Mouse (Mus musculus): ENCODE measurements around the gene Vac14.

The Vac14 gene

DNA sequence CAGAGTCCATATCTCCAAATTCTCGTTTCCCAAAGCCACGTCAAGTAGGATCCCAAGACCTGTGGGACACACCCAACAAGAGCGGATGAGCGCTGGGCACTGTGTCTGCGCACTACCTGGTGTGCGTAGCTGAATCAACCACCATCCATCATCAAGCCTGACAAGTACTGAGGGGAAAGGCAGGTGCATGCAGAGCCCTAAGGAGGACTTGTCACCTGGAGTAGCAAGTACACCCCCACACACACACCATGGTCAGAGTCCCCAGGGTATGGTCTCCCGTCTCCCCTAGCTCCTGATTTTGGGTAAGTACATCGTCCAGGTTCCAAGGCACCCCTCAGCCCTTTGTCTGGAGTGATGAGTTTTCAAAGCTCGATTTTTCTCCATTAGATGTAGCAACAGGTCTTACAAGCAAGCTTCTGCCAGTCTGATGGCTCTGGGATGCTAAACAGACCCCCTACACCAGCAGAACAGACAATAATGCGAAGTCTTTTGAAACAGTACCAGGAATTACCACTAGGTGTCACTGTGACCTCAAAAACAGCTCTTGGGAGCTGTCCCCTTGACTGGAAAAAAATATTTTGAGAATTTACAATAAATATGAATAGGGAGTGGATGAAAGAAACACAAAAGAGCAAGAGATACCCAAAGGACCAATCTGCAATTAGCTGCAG, 131.2 kb downstream of the Vac14 start:
- DNase-seq (ENCODE audit: low read depth, low spot score): no peak

DNA sequence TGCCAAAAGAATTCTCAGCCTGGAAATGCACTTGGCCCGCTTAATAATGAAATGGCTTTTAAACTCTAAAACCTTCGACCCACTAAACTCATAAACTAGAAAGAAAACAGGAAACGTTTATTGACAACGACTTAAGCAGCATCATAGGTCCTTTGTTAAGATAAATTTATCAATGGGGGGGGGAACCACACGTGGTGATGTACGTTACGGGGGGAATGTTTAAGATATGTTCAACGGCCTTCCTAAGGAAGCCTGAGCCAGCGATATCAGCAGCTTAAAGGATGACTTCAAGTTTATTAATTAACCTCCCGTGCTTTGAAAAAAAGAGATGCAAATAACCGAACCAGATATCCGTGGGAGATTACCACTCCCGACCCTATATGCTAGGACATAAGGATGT, 131.9 kb downstream of the Vac14 start:
- no peak for DNase-seq (ENCODE audit: low read depth, low spot score)

DNA sequence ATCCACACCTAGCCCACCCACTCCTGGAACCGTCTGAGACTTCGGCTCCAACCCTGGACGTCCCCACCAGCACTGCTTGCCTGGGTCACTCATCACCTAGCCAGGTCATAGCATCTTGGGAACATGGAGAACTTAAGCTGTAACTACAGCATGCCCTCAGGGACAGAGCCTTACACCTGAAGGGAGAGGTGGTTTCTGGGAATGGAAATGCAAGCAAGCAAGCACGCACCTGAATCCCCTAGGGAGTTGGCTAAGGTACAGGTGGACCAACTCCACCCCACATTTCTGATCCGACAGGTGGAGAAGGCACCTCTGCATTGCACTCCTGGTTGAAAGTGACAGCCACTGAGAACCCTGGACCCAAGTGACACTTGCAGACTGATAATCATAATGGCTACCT, 133.1 kb downstream of the Vac14 start:
- no peak for DNase-seq (ENCODE audit: low read depth, low spot score)

DNA sequence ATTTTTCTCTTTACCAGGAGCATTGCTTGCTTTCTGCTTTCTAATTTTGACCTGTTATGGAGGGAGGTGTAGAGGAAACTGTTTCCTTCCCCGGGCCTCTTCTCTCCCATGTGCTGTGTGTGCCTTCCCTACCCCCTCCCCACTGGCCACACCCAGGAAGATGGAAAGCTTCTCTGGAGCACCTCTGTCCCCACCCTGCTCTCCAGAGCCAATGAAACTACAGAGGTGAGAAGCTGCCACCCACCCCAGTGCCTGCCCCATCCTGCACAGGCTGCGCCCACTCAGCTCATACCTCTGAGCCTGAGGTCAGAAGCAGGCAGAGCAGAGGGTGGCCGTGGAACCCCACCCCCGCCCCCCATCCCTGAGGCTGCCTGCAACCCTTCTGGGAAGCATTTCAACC, 136.3 kb downstream of the Vac14 start:
- DNase-seq (ENCODE audit: low read depth, low spot score): peak; percentile 64

DNA sequence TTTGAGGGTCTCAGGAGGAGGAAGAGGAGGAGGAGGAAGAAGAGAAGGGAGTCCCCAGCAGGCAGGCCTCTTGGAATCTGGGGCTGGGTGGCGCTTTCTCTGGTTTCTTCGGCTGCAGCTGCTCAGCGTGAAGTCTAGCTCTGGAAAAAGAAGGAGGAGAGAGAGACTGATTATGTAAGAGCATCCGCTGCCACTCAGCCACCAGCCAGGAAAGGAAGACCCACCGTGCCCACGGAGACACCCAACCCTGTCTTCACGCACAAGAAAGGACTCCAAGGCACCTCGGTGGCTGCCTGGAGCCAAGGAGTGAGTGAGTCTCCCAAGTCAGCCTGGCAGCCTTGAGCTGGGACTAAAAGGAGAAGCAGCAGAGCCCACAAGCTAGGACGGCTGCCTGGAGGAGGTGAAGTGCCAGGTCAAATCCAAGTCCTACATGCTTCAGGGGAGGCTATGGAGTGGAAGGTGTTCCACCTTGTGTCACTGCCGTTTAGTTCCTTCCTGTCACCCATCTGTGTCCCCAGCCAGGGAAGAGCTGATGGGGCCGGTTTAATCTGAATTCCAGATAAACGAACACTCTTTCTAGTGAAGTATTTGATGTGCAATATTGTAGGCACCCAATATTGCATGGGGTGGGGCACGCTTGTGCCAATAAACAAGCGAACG, 137.3 kb downstream of the Vac14 start:
- peak; percentile 80 for DNase-seq (ENCODE audit: low read depth, low spot score)

DNA sequence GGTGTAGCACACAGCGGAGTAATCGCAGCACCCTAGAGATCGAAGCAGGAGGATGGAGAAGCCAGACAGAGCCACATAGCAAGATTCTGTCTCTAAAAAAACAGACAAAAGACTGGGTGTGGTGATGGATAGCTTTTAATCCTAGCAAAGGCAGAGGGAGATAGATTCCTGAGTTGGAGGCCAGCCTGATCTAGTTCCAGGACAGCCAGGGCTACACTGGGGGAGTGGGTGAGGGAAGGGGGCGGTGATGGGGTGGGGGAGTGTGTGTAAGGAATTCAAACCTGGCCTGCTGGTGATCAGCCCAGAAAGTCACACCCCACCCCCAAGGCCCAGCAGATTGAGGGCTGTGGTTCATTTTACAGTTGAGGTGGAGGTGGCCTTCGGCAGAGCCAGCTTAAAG, 137.8 kb downstream of the Vac14 start:
- no peak for DNase-seq (ENCODE audit: low read depth, low spot score)

DNA sequence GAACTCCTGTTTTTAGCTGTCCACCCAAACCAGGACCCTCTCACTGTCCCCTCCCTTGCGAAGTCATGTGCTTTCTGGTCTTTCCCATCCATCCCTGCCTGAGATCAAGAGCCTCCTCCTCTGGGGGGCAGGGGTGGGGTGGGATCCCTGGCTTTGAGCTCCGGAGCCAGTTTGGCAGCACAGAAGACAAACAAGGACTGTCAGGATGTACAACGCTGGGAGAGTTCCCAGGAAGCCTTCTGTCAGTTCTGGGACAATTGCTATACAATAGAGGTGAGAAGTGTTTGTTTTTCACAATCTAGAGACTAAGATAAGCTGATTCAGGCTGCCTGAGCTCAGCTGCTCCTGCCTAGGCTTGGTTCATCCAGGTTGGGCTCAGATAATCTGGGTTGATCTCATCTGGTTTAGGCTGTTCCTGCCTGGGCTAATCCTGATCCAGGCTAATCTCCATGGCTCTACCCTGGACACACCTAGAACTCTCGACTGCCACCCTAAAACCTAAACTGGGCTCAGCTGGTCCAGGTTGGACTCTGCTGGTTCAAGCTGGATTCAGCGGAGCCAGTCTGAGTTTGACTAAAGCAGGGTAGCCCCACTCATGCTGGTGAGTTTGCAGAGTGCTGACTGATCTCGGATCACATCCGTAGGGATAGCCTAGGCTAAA, 142.0 kb downstream of the Vac14 start:
- no peak for DNase-seq (ENCODE audit: low read depth, low spot score)

DNA sequence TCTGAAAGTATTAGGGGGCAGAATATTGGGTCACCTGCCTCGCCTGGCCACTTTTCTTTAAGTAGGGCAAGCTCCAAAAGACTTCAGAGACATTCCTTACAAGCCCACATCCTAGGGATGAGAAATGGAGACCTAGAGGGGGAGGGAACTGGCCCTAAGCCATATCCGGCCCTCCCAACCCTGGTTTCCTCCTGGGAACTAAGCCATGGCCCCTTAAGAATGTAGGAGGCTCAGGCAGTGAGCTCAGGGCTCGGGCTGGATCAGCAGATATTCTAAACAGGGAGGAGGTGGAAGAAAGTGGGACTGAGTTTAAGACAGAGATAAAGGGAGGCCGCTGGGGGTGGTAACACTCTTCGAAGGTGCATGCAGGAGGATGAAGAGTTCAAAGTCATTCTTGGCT, 142.8 kb downstream of the Vac14 start:
- DNase-seq (ENCODE audit: low read depth, low spot score): no peak

DNA sequence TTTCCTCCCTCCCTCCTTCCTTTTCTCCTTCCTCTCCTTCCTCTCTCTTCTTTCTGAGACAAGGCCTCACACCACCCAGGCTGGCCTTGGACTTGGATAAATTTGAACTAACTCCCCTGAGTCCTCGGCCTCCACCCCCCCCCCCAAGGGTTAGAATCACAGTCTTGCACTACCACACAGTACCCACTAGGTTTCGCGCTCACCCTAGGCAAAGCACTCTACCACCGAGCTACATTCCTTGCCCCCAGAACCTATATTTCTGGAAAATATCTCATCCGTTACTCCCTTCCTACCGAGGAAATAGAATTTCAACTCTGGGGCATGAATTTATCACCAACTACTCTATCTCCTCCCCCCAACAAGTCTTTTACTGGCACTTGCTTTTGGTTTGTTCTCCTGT, 143.6 kb downstream of the Vac14 start:
- no peak for DNase-seq (ENCODE audit: low read depth, low spot score)

DNA sequence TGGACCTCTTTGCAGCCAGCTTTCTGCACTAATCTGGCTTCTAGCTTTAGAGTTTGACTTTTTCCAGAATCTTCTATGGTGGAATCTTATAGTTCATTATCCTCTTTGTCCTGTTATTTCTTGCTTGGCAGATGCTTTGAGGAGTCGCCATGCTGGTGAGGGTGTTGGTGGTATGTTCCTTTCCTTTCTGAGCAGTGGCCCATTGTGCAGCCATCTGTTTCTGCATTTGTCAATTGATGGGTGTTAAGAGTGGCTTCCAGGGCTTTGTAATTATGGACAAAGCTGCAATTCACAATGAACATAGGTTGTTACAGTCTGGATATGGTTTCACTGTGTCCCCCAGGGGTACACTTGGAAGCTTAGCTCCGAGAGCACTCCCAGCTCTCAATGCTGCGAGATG, 146.3 kb downstream of the Vac14 start:
- DNase-seq (ENCODE audit: low read depth, low spot score): no peak

DNA sequence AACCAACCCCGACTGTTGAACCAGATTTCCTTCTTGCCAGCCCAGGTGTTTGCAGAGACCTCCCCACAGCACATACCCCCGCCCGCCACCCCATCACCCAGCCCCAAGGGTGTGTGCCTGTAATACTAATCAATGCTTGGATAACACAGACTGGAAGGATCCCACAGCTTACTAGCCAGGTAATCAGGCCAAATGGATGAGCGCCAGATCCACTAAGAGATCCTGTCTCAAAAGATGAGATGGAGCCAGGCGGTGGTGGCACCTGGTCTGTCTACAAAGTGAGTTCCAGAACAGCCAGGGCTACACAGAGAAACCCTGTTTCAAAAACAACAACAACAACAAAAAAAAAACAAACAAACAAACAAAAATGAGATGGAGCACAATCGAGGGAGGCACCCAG, 148.9 kb downstream of the Vac14 start:
- DNase-seq (ENCODE audit: low read depth, low spot score): no peak

All from telencephalon, adult 2 months (tissue).